Mouse (Mus musculus): Measurements from ENCODE around the gene Gm10322.

The Gm10322 gene

DNA sequence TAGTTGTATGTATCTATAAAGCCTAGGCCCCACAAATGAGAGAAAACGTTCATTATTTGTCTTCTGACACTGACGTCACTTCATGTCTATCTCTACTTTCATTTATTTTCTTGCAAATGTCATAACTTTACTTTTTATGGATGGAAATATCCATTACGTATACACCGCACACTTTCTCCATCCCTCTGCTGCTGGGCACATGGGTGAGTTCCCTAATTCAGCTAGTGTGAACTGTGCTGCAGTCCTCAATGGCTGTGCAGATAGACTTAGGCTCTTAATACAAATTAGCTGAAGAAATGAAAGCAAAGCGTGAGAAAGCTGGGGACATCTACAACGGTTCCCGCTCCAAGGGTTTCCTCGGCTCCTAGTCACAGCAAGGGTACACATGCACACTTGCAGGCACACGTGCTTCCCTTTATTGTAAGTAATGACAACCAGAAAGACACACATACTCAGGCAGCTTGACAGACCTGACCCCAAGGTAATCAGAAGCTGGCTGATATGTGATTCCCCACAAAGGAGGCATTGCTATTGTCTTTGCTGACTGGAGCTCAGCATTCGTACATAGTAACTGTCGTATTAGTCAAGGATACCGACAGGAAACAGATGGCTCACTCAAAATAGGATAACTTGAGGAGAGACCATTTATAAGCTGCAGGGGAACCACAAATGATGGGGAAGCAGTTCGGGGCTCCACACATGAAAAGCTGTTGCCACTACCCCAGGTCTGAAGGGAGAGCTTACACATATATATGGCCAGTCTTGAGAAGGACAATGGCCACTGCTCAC is 49.8 kb downstream of the Gm10322 start:
- no peak for DNase-seq

Data from lung, postnatal 14 days (tissue).